In the genomic region with DNA sequence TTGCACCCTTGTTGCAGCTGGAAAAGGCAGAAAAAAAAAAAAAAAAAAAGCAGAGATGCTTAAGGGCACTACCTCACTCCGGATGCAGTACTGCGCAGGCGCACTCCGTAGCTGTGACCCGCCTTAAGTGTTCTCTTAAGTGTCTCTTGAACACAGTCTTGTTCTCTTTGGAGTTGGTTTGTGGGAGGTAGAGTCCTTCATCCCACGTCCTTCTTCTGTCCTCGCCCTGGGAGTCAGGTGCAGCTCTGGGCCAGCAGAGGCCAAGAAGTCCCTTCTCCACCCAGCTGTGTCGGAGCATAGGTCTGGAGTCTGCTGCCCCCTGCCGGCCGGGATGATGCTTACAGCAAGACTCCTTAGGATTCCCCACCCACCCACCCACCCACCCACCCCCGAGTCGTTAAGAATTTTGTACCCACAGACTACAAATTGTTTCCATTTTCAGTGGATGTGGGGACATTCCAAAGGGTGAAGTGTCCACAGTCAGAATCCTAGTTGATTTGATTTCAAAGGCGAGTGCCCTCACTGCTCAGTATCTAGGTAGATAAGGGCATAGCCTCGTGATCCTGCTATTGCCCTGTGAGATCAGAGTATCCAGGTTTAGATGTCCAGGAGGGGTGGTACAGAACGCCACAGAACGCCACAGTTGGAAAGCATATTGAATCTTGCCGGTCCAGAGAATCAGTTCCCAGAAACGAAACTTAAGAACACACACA, we compare ENCODE assay signal across 8 mouse cellular contexts. TPM values are rescaled to one million over a fixed set of nuclear protein-coding genes. Genes with fewer than 3 reads are reported as not detected.
DNase-seq lines count a peak whose midpoint lies in the region; ATAC-seq and TF ChIP-seq lines count a peak whose summit lies in the region.

No protein-coding gene starts in this region.

- H3K4me3 ChIP-seq in ES-Bruce4 (ENCODE audit: low read depth, low read length), result no peak overlapping the region
- peak overlapping the region; percentile 8 for H3K4me3 ChIP-seq in forebrain, embryonic 14.5 days (ENCODE audit: low read depth, low read length)
- peak overlapping the region; percentile 4 for H3K4me3 ChIP-seq in liver, postnatal 0 days (ENCODE audit: low read depth, low read length)
- H3K4me3 ChIP-seq in neural tube, embryonic 13.5 days, result peak overlapping the region; percentile 17

- no peak for TF ChIP-seq POLR2A in ES-Bruce4 (IDR thresholded peaks at IDR 0.05; ENCODE audit: insufficient read depth, low read length)

- no peak for TF ChIP-seq EP300 in ES-Bruce4 (IDR thresholded peaks at IDR 0.05; ENCODE audit: insufficient read depth, low read depth, low read length)
- no peak for TF ChIP-seq EP300 in liver, postnatal 0 days (IDR thresholded peaks at IDR 0.05; ENCODE audit: low read depth)

- peak; percentile 79 for ATAC-seq in forebrain, embryonic 14.5 days
- ATAC-seq in liver, postnatal 0 days, result peak; percentile 67
- ATAC-seq in neural tube, embryonic 13.5 days (ENCODE audit: low read depth), result peak; percentile 80

- H3K27me3 ChIP-seq in ES-Bruce4 (ENCODE audit: control insufficient read depth, insufficient read depth, low read length, poor library complexity, severe bottlenecking), result no peaks in the 10 kb centered on the region
- H3K27me3 ChIP-seq in forebrain, embryonic 14.5 days (replicated peaks; ENCODE audit: control insufficient read depth, insufficient read depth, low read length), result no peaks in the 10 kb centered on the region
- H3K27me3 ChIP-seq in liver, postnatal 0 days (ENCODE audit: insufficient read depth, low read length), result no peaks in the 10 kb centered on the region
- 0 out of 2 replicates have a peak, but pooled peaks cover 5% of the 10 kb centered on the region for H3K27me3 ChIP-seq in neural tube, embryonic 13.5 days

- H3K4me2 ChIP-seq in forebrain, embryonic 14.5 days (ENCODE audit: low read length), result peak overlapping the region; percentile 45
- H3K4me2 ChIP-seq in liver, postnatal 0 days (ENCODE audit: low read depth, low read length), result peak overlapping the region; percentile 56
- H3K4me2 ChIP-seq in neural tube, embryonic 13.5 days, result peak overlapping the region; percentile 47

- no peaks in the 10 kb centered on the region for H3K4me1 ChIP-seq in ES-Bruce4 (ENCODE audit: control insufficient read depth, insufficient read depth, low read length)
- H3K4me1 ChIP-seq in forebrain, embryonic 14.5 days (ENCODE audit: control insufficient read depth, insufficient read depth, low read length), result no peaks in the 10 kb centered on the region; the same call in 1 of the 2 replicates
- H3K4me1 ChIP-seq in liver, postnatal 0 days (ENCODE audit: insufficient read depth), result no peaks in the 10 kb centered on the region
- H3K4me1 ChIP-seq in neural tube, embryonic 13.5 days (replicated peaks), result 0 out of 2 replicates have a peak, but pooled peaks cover 5% of the 10 kb centered on the region

- no peaks in the 10 kb centered on the region for H3K36me3 ChIP-seq in ES-Bruce4 (ENCODE audit: control insufficient read depth, insufficient read depth, low read length, poor library complexity, severe bottlenecking)
- H3K36me3 ChIP-seq in forebrain, embryonic 14.5 days (ENCODE audit: control insufficient read depth, insufficient read depth, low read length), result no peaks in the 10 kb centered on the region
- no peaks in the 10 kb centered on the region for H3K36me3 ChIP-seq in liver, postnatal 0 days (replicated peaks; ENCODE audit: insufficient read depth, low read length)
- H3K36me3 ChIP-seq in neural tube, embryonic 13.5 days, result no peaks in the 10 kb centered on the region

- peak overlapping the region; percentile 16; the same call in 1 of the 2 replicates for H3K9ac ChIP-seq in ES-Bruce4 (ENCODE audit: low read depth, poor library complexity, severe bottlenecking)
- peak overlapping the region; percentile 32; the same call in 1 of the 2 replicates for H3K9ac ChIP-seq in forebrain, embryonic 14.5 days (ENCODE audit: low read length)
- H3K9ac ChIP-seq in liver, postnatal 0 days (replicated peaks), result no peak overlapping the region
- peak overlapping the region; percentile 41; the same call in 1 of the 2 replicates for H3K9ac ChIP-seq in neural tube, embryonic 13.5 days

- H3K27ac ChIP-seq in ES-Bruce4 (ENCODE audit: insufficient read depth, low read length), result no peak overlapping the region
- no peak overlapping the region for H3K27ac ChIP-seq in forebrain, embryonic 14.5 days (ENCODE audit: low read depth, low read length)
- no peak overlapping the region for H3K27ac ChIP-seq in liver, postnatal 0 days (ENCODE audit: low read depth)
- H3K27ac ChIP-seq in neural tube, embryonic 13.5 days (replicated peaks), result no peak overlapping the region

- DNase-seq in c-Kit-positive CD71-positive TER-119-positive erythroid progenitor cells, embryonic 14.5 days (ENCODE audit: low spot score), result peak; percentile 27
- peak; percentile 66 for DNase-seq in forebrain, embryonic 14.5 days (ENCODE audit: low spot score)
- peak; percentile 44 for DNase-seq in heart, postnatal 25 days (ENCODE audit: low spot score)
- DNase-seq in large intestine, adult 2 months (ENCODE audit: low read depth, low spot score), result peak; percentile 38
- DNase-seq in liver, postnatal 0 days, result peak; percentile 83
- peak; percentile 18 for DNase-seq in telencephalon, adult 2 months (ENCODE audit: low read depth, low spot score)

- intact Hi-C loops in heart, postnatal 25 days (cut with DNase I), result loop anchor here (1.0 to 5.0 kb wide), 3 partner anchors 53 to 334 kb away; a partner anchor contains a TSS

- H3K9me3 ChIP-seq in ES-Bruce4 (replicated peaks; ENCODE audit: control insufficient read depth, insufficient read depth, low read length, poor library complexity, severe bottlenecking), result no peaks in the 10 kb centered on the region
- no peaks in the 10 kb centered on the region for H3K9me3 ChIP-seq in forebrain, embryonic 14.5 days (replicated peaks; ENCODE audit: control insufficient read depth, low read length)
- no peaks in the 10 kb centered on the region for H3K9me3 ChIP-seq in liver, postnatal 0 days (ENCODE audit: low read length)
- H3K9me3 ChIP-seq in neural tube, embryonic 13.5 days, result no peaks in the 10 kb centered on the region

- 28% methylated on average over 18 of the region's 18 CpGs for WGBS in forebrain, embryonic 14.5 days
- WGBS in large intestine, adult 2 months, result 22% methylated on average over 18 of the region's 18 CpGs
- 28% methylated on average over 18 of the region's 18 CpGs for WGBS in liver, postnatal 0 days (ENCODE audit: insufficient replicate concordance)
- 26% methylated on average over 18 of the region's 18 CpGs for WGBS in neural tube, embryonic 13.5 days

- TF ChIP-seq CTCF in ES-Bruce4 (IDR thresholded peaks at IDR 0.05; ENCODE audit: low read depth, low read length), result peak; percentile 68
- TF ChIP-seq CTCF in liver, postnatal 0 days (IDR thresholded peaks at IDR 0.05; ENCODE audit: low read depth), result peak; percentile 70

RNA-seq across cellular contexts. Expression of a gene that starts 31.1 kb away (rescaled TPM):
- polyA plus RNA-seq in ES-Bruce4 (2011; ENCODE audit: insufficient read depth, insufficient read length, low read depth, missing spikeins), result 1.5 and 1.7 TPM in 2 replicates
- polyA plus RNA-seq in forebrain, embryonic 14.5 days (2014; fragmentation: Nextera tagmentation; extraction: Ambion mirVana), result 0.27 TPM in 1 of 2 replicates, not detected in the other
- total RNA-seq in heart, postnatal 25 days (2021), result 10 to 100 TPM in 1 of 2 experiments, 1 to 10 TPM in 1; 6.5 to 11.0 TPM
- polyA plus RNA-seq in large intestine, adult 2 months (2012; rRNA removed), result 2.2 and 2.7 TPM in 2 replicates
- 143 and 187 TPM in 2 replicates for polyA plus RNA-seq in liver, postnatal 0 days (2015; fragmentation: Nextera tagmentation; extraction: Ambion mirVana)
- 0.20 TPM in 1 of 2 replicates, not detected in the other for polyA plus RNA-seq in neural tube, embryonic 13.5 days (2015; fragmentation: Nextera tagmentation; extraction: Ambion mirVana)

RNA-seq across cellular contexts. Expression of a gene that starts 53.1 kb away (rescaled TPM):
- 3.8 and 6.6 TPM in 2 replicates for polyA plus RNA-seq in ES-Bruce4 (2011; ENCODE audit: insufficient read depth, insufficient read length, low read depth, missing spikeins)
- polyA plus RNA-seq in forebrain, embryonic 14.5 days (2014; fragmentation: Nextera tagmentation; extraction: Ambion mirVana), result 15.9 and 17.8 TPM in 2 replicates
- total RNA-seq in heart, postnatal 25 days (2021), result 1 to 10 TPM; 1.8 to 2.9 TPM
- 3.6 and 4.2 TPM in 2 replicates for polyA plus RNA-seq in large intestine, adult 2 months (2012; rRNA removed)
- polyA plus RNA-seq in liver, postnatal 0 days (2015; fragmentation: Nextera tagmentation; extraction: Ambion mirVana), result 1.7 and 1.9 TPM in 2 replicates
- 18.6 and 20.2 TPM in 2 replicates for polyA plus RNA-seq in neural tube, embryonic 13.5 days (2015; fragmentation: Nextera tagmentation; extraction: Ambion mirVana)

Comparison
In these comparisons a context has a peak if more than half of its experiments do, and no peak if none do; other contexts are left out.
1. DNase-seq: peak in every context shown above with its lines; median percentile 83 in liver, postnatal 0 days; 66 in forebrain, embryonic 14.5 days; 44 in heart, postnatal 25 days; 38 in large intestine, adult 2 months; 27 in c-Kit-positive CD71-positive TER-119-positive erythroid progenitor cells, embryonic 14.5 days; 18 in telencephalon, adult 2 months.
2. RNA of a gene that starts 31.1 kb away (polyA plus RNA-seq): 143 to 187 TPM in liver, postnatal 0 days; 2.2 to 2.7 TPM in large intestine, adult 2 months, 1.5 to 1.7 TPM in ES-Bruce4, 0.27 TPM in forebrain, embryonic 14.5 days and 0.20 TPM in neural tube, embryonic 13.5 days; every median in the first group is over 10 times any median in the second.
3. Peak in every context shown above with its lines, with median percentiles within 50 percentile points of each other: ATAC-seq and H3K4me2 ChIP-seq.